Mouse (Mus musculus) hindbrain, embryonic 13.5 days (tissue): Measurements from ENCODE around the gene Rnf26. TPM values are rescaled to one million over a fixed set of nuclear protein-coding genes. Genes with fewer than 3 reads are reported as not detected.

Source experiments
- ATAC-seq: fragments of 200-750 bp; cut with Nextera tagmentation; 2 replicates; pipeline ENCODE4 v1.8.0; 2017; ENCODE audit warnings: moderate TSS enrichment; ENCODE audit not compliant: low FRiP score
- H3K27ac ChIP-seq: fragments of 300-500 bp; sonication (generic); 2 replicates; pipeline ENCODE4 v1.5.1; 2015; ENCODE audit warnings: inconsistent platforms, mild to moderate bottlenecking, moderate library complexity
- H3K27me3 ChIP-seq: fragments of 300-500 bp; sonication (generic); 2 replicates; pipeline ENCODE4 v1.6.1; 2015; ENCODE audit warnings: mild to moderate bottlenecking, inconsistent platforms
- H3K36me3 ChIP-seq: fragments of 300-500 bp; sonication (generic); 2 replicates; pipeline ENCODE4 v1.6.1; 2015; ENCODE audit warnings: mild to moderate bottlenecking, inconsistent platforms
- H3K4me1 ChIP-seq: fragments of 300-500 bp; sonication (generic); replicated peaks from 2 replicates; pipeline ENCODE4 v1.6.1; 2015; ENCODE audit warnings: inconsistent platforms
- H3K4me2 ChIP-seq: fragments of 300-500 bp; sonication (generic); 2 replicates; pipeline ENCODE4 v1.6.1; 2015; ENCODE audit warnings: inconsistent platforms, mild to moderate bottlenecking, moderate library complexity
- H3K4me3 ChIP-seq: fragments of 300-500 bp; sonication (generic); 2 replicates; pipeline ENCODE4 v1.5.1; 2015; ENCODE audit warnings: mild to moderate bottlenecking, inconsistent platforms
- H3K9ac ChIP-seq: fragments of 300-500 bp; sonication (generic); 2 replicates; pipeline ENCODE4 v1.6.1; 2015; ENCODE audit warnings: mild to moderate bottlenecking, inconsistent platforms
- H3K9me3 ChIP-seq: fragments of 300-500 bp; sonication (generic); 2 replicates; pipeline ENCODE4 v1.6.1; 2016; ENCODE audit warnings: inconsistent platforms
- WGBS: fragments of 180-500 bp; shearing (Covaris S2); methylation state at CpG from one replicate; pipeline ENCODE4 v1.1.7; 2015; 5-methylcytosine and 5-hydroxymethylcytosine counted together
- polyA plus RNA-seq: library from polyadenylated mRNA; unstranded; fragments of >200 nt; fragmentation: Nextera tagmentation; extraction: Ambion mirVana; gene quantifications from 2 replicates; pipeline ENCODE4 v1.2.1, GENCODE M21; 2015

Gene Rnf26
- polyA plus RNA-seq, 1 experiment from 2014 or later, result 27.9 TPM

GRCm38 (mm10) chr9:44075996-44076763 lies 37.1 kb downstream of the Rnf26 start:
- no peak overlapping the region for H3K9ac ChIP-seq
- peaks cover 58% of the 10 kb centered on the region for H3K4me1 ChIP-seq
- H3K4me2 ChIP-seq, result no peak overlapping the region
- 64% methylated on average over 16 of the region's 16 CpGs for WGBS
- no peak for ATAC-seq
- no peaks in the 10 kb centered on the region for H3K27me3 ChIP-seq
- no peak overlapping the region for H3K4me3 ChIP-seq
- no peaks in the 10 kb centered on the region for H3K36me3 ChIP-seq
- H3K27ac ChIP-seq, result no peak overlapping the region
- H3K9me3 ChIP-seq, result no peaks in the 10 kb centered on the region

DNA sequence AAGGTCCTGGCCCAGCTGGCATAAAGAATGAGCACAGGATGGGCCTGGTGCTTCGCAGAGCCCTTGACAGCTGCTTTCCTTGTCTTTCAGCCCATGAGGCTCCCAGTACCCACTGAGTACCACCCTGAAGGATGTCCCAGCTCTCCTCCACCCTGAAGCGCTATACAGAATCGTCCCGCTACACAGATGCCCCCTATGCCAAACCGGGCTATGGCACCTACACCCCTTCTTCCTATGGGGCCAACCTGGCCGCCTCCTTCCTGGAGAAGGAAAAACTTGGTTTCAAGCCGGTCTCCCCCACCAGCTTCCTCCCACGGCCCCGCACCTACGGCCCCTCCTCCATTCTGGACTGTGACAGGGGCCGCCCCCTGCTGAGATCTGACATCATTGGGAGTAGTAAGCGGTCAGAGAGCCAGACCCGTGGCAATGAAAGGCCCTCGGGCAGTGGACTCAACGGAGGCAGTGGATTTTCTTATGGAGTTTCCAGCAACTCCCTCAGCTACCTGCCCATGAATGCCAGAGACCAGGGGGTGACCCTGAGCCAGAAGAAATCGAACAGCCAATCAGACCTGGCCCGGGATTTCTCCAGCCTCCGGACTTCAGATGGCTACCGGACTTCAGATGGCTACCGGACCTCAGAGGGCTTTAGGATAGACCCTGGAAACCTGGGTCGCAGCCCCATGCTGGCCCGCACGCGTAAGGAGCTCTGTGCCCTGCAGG lies 37.9 kb downstream of the Rnf26 start:
- WGBS, result 71% methylated on average over 24 of the region's 24 CpGs
- Histone ChIP-seq H3K36me3 (no peaks in the 10 kb centered on the region), H3K4me3 (no peak overlapping the region), H3K27me3 (no peaks in the 10 kb centered on the region), H3K4me1 (peaks cover 65% of the 10 kb centered on the region), H3K9me3 (no peaks in the 10 kb centered on the region), H3K4me2 (no peak overlapping the region), H3K27ac (no peak overlapping the region), H3K9ac (no peak overlapping the region)
- no peak for ATAC-seq

- Histone ChIP-seq H3K9ac (no peak overlapping the region), H3K36me3 (no peaks in the 10 kb centered on the region), H3K4me2 (no peak overlapping the region), H3K9me3 (no peaks in the 10 kb centered on the region), H3K4me1 (peaks cover 69% of the 10 kb centered on the region), H3K4me3 (no peak overlapping the region), H3K27me3 (no peaks in the 10 kb centered on the region), H3K27ac (no peak overlapping the region)
- WGBS, result 62% methylated on average over 9 of the region's 9 CpGs
- no peak for ATAC-seq
These were observed 38.7 kb downstream of the Rnf26 start for GRCm38 (mm10) chr9:44074395-44075275.

- no peaks in the 10 kb centered on the region for H3K9me3 ChIP-seq
- no peaks in the 10 kb centered on the region for H3K27me3 ChIP-seq
- H3K4me1 ChIP-seq, result peaks cover 59% of the 10 kb centered on the region
- peak overlapping the region; percentile 63 for H3K27ac ChIP-seq
- H3K9ac ChIP-seq, result peak overlapping the region; percentile 3; the same call in 1 of the 2 replicates
- no peak for ATAC-seq
- H3K4me2 ChIP-seq, result peak overlapping the region; percentile 35
- no peaks in the 10 kb centered on the region for H3K36me3 ChIP-seq
- H3K4me3 ChIP-seq, result no peak overlapping the region
- WGBS, result 38% methylated on average over 5 of the region's 5 CpGs
These were observed 40.2 kb downstream of the Rnf26 start for GRCm38 (mm10) chr9:44073115-44073514.

- Histone ChIP-seq H3K27ac (peak overlapping the region; percentile 81), H3K27me3 (no peaks in the 10 kb centered on the region), H3K4me3 (no peak overlapping the region), H3K36me3 (no peaks in the 10 kb centered on the region), H3K9ac (no peak overlapping the region), H3K4me2 (peak overlapping the region; percentile 35), H3K4me1 (peaks cover 58% of the 10 kb centered on the region), H3K9me3 (no peaks in the 10 kb centered on the region)
- peak; percentile 57; the same call in 1 of the 2 replicates for ATAC-seq
- 7% methylated on average over 4 of the region's 4 CpGs for WGBS
These were observed 40.8 kb downstream of the Rnf26 start for GRCm38 (mm10) chr9:44072599-44072915.

- no peak overlapping the region for H3K4me3 ChIP-seq
- H3K9ac ChIP-seq, result no peak overlapping the region
These were observed 41.3 kb downstream of the Rnf26 start for GRCm38 (mm10) chr9:44071914-44072598.

GRCm38 (mm10) chr9:44070844-44071231 lies 42.5 kb downstream of the Rnf26 start:
- Histone ChIP-seq H3K27me3 (no peaks in the 10 kb centered on the region), H3K9ac (0 out of 2 replicates have a peak overlapping the region, but pooled peaks have one; percentile 35), H3K4me2 (no peak overlapping the region), H3K4me1 (peaks cover 50% of the 10 kb centered on the region), H3K4me3 (no peak overlapping the region), H3K27ac (peak overlapping the region; percentile 32; the same call in 1 of the 2 replicates), H3K36me3 (no peaks in the 10 kb centered on the region), H3K9me3 (no peaks in the 10 kb centered on the region)
- no peak for ATAC-seq
- WGBS, result 43% methylated on average over 8 of the region's 8 CpGs

More at GRCm38 (mm10) chr9:44071914-44072598, 41.3 kb downstream of the Rnf26 start:
- peaks cover 59% of the 10 kb centered on the region for H3K4me1 ChIP-seq
- WGBS, result 14% methylated on average over 11 of the region's 11 CpGs
- no peaks in the 10 kb centered on the region for H3K36me3 ChIP-seq
- no peaks in the 10 kb centered on the region for H3K27me3 ChIP-seq
- ATAC-seq, result peak; percentile 66
- no peaks in the 10 kb centered on the region for H3K9me3 ChIP-seq
- peak overlapping the region; percentile 81 for H3K27ac ChIP-seq
- peak overlapping the region; percentile 35 for H3K4me2 ChIP-seq

DNA sequence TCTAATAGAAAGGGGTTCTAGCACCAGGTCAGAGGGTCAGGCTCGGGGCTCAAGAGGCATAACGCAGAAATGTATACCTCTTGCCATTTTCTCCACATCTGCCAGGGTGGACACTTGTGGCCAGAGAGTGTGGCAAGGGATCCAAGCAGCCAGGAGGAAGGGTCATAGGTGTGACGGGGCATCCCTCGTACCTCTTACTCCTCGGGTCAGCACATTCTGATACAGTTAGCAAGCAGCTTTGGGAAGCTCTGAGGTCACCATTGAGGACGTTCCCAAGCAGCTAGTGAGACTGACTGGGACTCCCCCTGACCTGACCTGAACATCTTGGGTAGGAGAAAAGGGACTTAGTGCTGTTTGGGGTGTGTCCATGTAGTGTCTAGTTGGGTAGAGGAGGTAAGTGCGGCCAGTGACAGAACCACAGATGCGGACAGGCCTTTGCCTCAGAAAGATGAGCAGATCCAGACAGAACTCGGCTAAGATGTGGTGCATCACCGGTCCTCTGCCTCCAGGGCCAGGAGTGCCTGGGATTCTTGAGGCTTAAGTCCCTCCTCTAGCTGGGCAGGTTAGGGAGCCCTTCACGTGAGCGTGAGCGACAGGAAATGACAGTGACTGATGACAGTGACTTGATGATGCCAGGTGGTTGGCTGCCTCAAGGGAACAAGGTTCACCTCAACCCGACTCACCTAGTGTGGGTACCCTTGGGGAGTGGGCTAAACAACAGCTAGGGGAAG lies 43.0 kb downstream of the Rnf26 start:
- 74% methylated on average over 14 of the region's 14 CpGs for WGBS
- no peak for ATAC-seq
- no peaks in the 10 kb centered on the region for H3K27me3 ChIP-seq
- H3K4me2 ChIP-seq, result no peak overlapping the region
- H3K36me3 ChIP-seq, result no peaks in the 10 kb centered on the region
- H3K9me3 ChIP-seq, result no peaks in the 10 kb centered on the region
- no peak overlapping the region for H3K4me3 ChIP-seq
- H3K9ac ChIP-seq, result no peak overlapping the region
- peaks cover 45% of the 10 kb centered on the region for H3K4me1 ChIP-seq
- H3K27ac ChIP-seq, result no peak overlapping the region

DNA sequence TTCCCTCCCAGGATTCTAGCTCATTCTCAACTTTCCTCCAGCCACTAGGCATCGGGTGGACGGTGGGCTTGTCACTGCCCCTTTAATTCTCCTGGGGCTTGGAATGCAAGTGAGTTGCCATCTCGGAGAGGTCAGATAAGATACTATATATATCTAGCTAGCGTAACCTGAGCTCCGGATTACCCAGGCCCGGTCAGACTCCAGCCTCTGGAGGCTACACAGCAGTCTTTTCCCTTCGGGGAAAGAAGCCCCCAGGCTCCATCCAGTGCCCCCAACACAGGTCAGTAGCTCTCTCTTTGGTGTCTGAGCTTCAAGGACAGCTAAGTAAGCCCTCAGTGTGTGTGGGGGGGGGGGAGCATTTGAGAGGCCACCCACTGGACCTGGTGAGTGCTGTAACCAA lies 44.1 kb downstream of the Rnf26 start:
- no peak for ATAC-seq
- no peak overlapping the region for H3K4me3 ChIP-seq
- no peaks in the 10 kb centered on the region for H3K36me3 ChIP-seq
- H3K4me1 ChIP-seq, result peaks cover 43% of the 10 kb centered on the region
- H3K27me3 ChIP-seq, result no peaks in the 10 kb centered on the region
- WGBS, result 47% methylated on average over 7 of the region's 7 CpGs
- no peaks in the 10 kb centered on the region for H3K9me3 ChIP-seq
- no peak overlapping the region for H3K9ac ChIP-seq
- H3K27ac ChIP-seq, result no peak overlapping the region
- H3K4me2 ChIP-seq, result no peak overlapping the region

- H3K4me3 ChIP-seq, result no peak overlapping the region
- H3K27ac ChIP-seq, result no peak overlapping the region
- H3K9me3 ChIP-seq, result no peaks in the 10 kb centered on the region
- peaks cover 36% of the 10 kb centered on the region for H3K4me1 ChIP-seq
- H3K36me3 ChIP-seq, result no peaks in the 10 kb centered on the region
- no peak for ATAC-seq
- H3K27me3 ChIP-seq, result 0 out of 2 replicates have a peak, but pooled peaks cover 1% of the 10 kb centered on the region
- no peak overlapping the region for H3K9ac ChIP-seq
- H3K4me2 ChIP-seq, result peak overlapping the region; percentile 84; the same call in 1 of the 2 replicates
- 83% methylated on average over 6 of the region's 6 CpGs for WGBS
These were observed 45.4 kb downstream of the Rnf26 start for GRCm38 (mm10) chr9:44067960-44068330.

DNA sequence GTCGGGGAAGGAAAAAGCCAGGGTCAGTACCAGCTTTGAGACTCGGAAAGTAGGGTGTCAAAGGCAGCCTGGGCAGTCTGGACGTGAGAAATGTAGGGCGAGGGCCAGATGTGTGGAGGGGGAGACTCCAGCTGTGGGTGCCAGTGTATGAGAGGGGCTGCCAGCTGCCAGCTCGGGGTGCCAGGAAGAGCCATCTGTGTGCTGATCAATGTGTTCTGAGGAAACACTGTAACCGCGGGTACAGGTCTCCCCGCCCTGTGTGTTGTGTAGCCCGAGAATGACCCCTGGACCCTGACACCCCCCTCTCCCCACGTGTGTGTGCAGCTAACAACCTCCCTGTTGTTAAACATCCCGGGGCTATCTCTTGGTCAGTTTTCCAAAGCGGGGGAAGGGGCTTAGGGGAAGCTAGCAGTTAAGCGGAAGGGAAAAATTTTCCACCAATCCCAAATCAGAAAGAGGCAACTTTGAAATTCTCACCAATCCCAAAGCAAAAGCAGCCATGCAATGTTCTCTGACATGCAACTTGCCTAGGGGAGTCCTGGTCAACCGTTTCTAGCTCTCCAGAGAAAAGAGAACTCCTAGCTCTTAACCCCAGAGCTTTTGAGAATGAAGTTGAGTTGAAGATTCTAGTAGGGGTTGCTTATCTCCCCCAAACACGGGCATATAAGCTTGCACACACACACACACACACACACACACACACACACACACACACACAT lies 45.9 kb downstream of the Rnf26 start:
- H3K27me3 ChIP-seq, result 0 out of 2 replicates have a peak, but pooled peaks cover 6% of the 10 kb centered on the region
- H3K4me2 ChIP-seq, result peak overlapping the region; percentile 84
- peak overlapping the region; percentile 74 for H3K9ac ChIP-seq
- no peaks in the 10 kb centered on the region for H3K9me3 ChIP-seq
- peak overlapping the region; percentile 47 for H3K4me3 ChIP-seq
- H3K36me3 ChIP-seq, result no peaks in the 10 kb centered on the region
- ATAC-seq, result no peak; the same call in none of the 2 replicates
- H3K27ac ChIP-seq, result no peak overlapping the region
- peaks cover 30% of the 10 kb centered on the region for H3K4me1 ChIP-seq
- WGBS, result 7% methylated on average over 14 of the region's 15 CpGs
